In genomic region chr10:121626186-121626882, GRCm38 (mm10) we compare ENCODE assay signal across 8 mouse cellular contexts. TPM values are rescaled to one million over a fixed set of nuclear protein-coding genes. Genes with fewer than 3 reads are reported as not detected.
A peak's percentile ranks its signal among the peaks of the same experiment; 100 is the strongest.
DNase-seq lines count a peak whose midpoint lies in the region; ATAC-seq and TF ChIP-seq lines count a peak whose summit lies in the region.

Xpot (minus strand) TSS chr10:121626332.

- H3K4me3 ChIP-seq in cortical plate, adult 2 months (ENCODE audit: insufficient read depth, low read length), result peak within 1 kb of the TSS; percentile 64
- H3K4me3 ChIP-seq in megakaryocyte, embryonic 14.5 days (replicated peaks), result peak within 1 kb of the TSS; percentile 96

- no peaks in the 10 kb centered on the region for H3K27me3 ChIP-seq in megakaryocyte, embryonic 14.5 days (replicated peaks)

- TF ChIP-seq CTCF in cortical plate, adult 2 months (IDR thresholded peaks at IDR 0.05; ENCODE audit: extremely low read depth, insufficient read depth, low read length), result no peak

- DNase-seq in gastrocnemius, adult 8-10 months (ENCODE audit: low spot score in 2 of 2), result peak; percentile 94 to 97
- DNase-seq in hindlimb bud, embryonic 11.5 days (ENCODE audit: extremely low spot score, low read depth, low spot score), result peak; percentile 82
- peak; percentile 89 to 98 for DNase-seq in left cerebral cortex, adult 8-10 months (ENCODE audit: low spot score in 2 of 2)
- peak; percentile 99 for DNase-seq in right cerebral cortex, postnatal 10 days (ENCODE audit: low spot score in 2 of 2)
- DNase-seq in urinary bladder, postnatal 25 days (ENCODE audit: low spot score), result peak; percentile 97

- TF ChIP-seq POLR2A in cortical plate, adult 2 months (IDR thresholded peaks at IDR 0.05; ENCODE audit: extremely low read depth, insufficient read depth, low read length), result peak; percentile 59; the same call in 1 of the 2 replicates

- no peaks in the 10 kb centered on the region for H3K9me3 ChIP-seq in megakaryocyte, embryonic 14.5 days

- H3K4me1 ChIP-seq in cortical plate, adult 2 months (ENCODE audit: control insufficient read depth, insufficient read depth, low read length), result peaks cover 2% of the 10 kb centered on the region
- H3K4me1 ChIP-seq in megakaryocyte, embryonic 14.5 days, result peaks cover 38% of the 10 kb centered on the region

- H3K27ac ChIP-seq in cortical plate, adult 2 months (ENCODE audit: insufficient read depth, low read length), result peak within 1 kb of the TSS; percentile 87

- peaks cover 24% of the 10 kb centered on the region for H3K36me3 ChIP-seq in megakaryocyte, embryonic 14.5 days (replicated peaks; ENCODE audit: low read length)

- ATAC-seq in activated CD4-positive, CD25-positive, alpha-beta regulatory T cell, adult 4 months, result peak; percentile 96

RNA-seq across cellular contexts. Expression of gene Xpot, which starts in this region (rescaled TPM):
- 10 to 100 TPM; 14.2 to 17.9 TPM for polyA plus RNA-seq in activated CD4-positive, CD25-positive, alpha-beta regulatory T cell, adult 4 months (2017; shearing (Covaris generic))
- 60.8 and 64.0 TPM in 2 replicates for polyA plus RNA-seq in cortical plate, adult 2 months (2012; rRNA removed)
- total RNA-seq in gastrocnemius, adult 8-10 months (2022), result 10 to 100 TPM; 24.2 to 32.8 (median 27.6) TPM
- 10 to 100 TPM; 63.0 to 73.9 (median 65.8) TPM for total RNA-seq in left cerebral cortex, adult 8-10 months (2022)
- 13.3 and 24.8 TPM in 2 replicates for polyA plus RNA-seq in megakaryocyte, embryonic 14.5 days (2012; ENCODE audit: insufficient read depth, low replicate concordance)

Comparison
In these comparisons a context has a peak if more than half of its experiments do, and no peak if none do; other contexts are left out.
1. Peak in every context shown above with its lines: DNase-seq, ATAC-seq, H3K4me3 ChIP-seq and H3K27ac ChIP-seq.